Mouse (Mus musculus): ENCODE results near the gene Gm4297.
"Not testable (repeated sequence)": the region's sequence is repeated elsewhere in the genome, so short reads cannot be mapped to it uniquely, and the experiment has no call there.

Gene Gm4297

DNA sequence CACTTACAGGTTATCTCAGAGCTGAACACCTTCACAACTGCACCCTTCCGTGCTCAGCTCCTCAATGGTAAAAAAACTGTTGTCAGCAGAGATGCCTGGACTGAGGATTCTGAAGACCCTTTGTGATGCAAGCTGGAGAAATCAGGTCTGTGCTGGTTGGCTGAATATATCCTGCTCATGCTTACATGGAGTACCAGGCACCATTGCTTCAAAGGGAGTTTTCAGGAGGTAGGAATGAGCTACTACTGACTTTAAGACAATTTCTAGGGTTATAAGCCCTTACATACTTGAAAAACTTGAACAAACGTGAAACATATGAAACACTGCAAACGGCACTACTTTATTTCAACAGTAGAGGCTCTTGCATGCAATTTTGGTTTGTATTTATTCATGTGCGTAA is at the start of gene Gm4297:
TSS of gene Gm4297 (minus strand) at position 101 of the 400 bp plus-strand sequence.
- DNase-seq (ENCODE audit: low spot score in 2 of 2): not testable (repeated sequence)
